Mouse (Mus musculus): ENCODE measurements around the gene Rhbdf1.
A peak's percentile ranks its signal among the peaks of the same experiment; 100 is the strongest.

DNA sequence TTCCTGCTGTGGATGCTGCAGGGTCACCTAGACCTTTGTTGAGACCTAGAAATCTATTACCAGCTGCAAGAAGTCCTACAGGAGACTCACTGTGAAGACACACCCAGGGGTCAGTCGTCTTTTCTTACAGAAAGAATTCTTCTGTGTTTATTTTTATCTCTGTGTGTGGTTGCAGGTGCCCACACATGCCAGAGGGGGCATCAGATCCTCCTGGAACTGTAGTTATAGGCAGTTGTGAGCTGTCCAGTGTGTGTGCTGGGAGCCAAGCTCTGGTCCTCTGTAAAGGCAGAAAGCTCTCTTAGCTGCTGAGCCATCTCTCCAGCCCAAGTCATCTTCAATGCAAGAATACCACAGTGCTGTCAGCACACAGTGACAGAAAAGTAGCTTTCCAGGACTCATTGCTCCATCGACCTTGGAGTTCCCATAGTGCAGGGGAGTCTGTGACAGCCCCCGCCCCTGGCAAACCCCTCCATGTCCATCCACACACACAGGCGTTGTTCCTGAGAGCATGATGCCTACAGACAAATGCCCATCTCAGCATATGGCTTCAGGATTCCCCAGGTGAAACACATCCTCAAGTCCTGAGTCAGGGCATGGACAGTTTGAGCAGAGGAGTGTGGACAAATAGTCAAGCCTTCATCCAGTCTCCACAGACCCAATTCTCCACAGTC is 1.3 kb upstream of the Rhbdf1 start:
- TF ChIP-seq POLR2A (IDR thresholded peaks at IDR 0.05; ENCODE audit: borderline replicate concordance, extremely low read depth, insufficient read depth, insufficient read length, poor library complexity, severe bottlenecking) (no peak), CTCF (IDR thresholded peaks at IDR 0.05; ENCODE audit: borderline replicate concordance, extremely low read depth, insufficient read depth, insufficient read length) (peak; percentile 9; the same call in 1 of the 2 replicates)

All from brain, embryonic 14.5 days (tissue).